Mouse (Mus musculus): ENCODE data around the gene Grk5. TPM values are rescaled to one million over a fixed set of nuclear protein-coding genes. Genes with fewer than 3 reads are reported as not detected.

The Grk5 gene
- polyA plus RNA-seq, 1 experiment from 2014 or later = 1.4 TPM

DNA sequence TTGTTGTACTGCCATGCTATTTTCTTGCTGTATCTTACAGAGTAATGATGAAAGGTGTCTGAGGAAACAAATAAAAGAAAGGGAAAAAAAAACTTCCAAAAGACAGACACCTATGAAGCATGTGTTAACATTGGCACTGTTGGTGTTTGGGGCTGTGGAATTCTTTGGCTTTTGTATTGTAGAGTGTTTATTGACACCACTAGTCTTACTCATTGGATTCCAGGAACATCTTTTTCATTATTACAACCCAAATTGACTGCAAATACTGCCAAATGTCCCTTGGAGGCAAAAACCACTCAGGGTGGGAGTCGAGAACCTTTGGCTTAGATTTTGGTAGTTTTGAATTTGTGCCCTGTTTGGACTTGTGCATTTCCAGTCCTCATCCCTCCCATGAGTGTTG is 51.3 kb downstream of the Grk5 start:
- no peak for ATAC-seq
- no peak overlapping the region for H3K27ac ChIP-seq (ENCODE audit: low read length)
- H3K4me3 ChIP-seq (ENCODE audit: low read length) = no peak overlapping the region
- H3K36me3 ChIP-seq (ENCODE audit: control insufficient read depth, insufficient read depth, low read length) = no peaks in the 10 kb centered on the region
- 89% methylated on average over 1 of the region's 1 CpGs for WGBS
- H3K27me3 ChIP-seq (replicated peaks; ENCODE audit: control insufficient read depth, insufficient read depth, low read length) = no peaks in the 10 kb centered on the region
- no peaks in the 10 kb centered on the region for H3K9me3 ChIP-seq (ENCODE audit: control insufficient read depth, low read length)
- H3K4me1 ChIP-seq (ENCODE audit: control insufficient read depth, insufficient read depth, low read length) = no peaks in the 10 kb centered on the region
- no peak overlapping the region for H3K9ac ChIP-seq (ENCODE audit: low read depth, low read length)
- H3K4me2 ChIP-seq (ENCODE audit: low read depth, low read length) = no peak overlapping the region

DNA sequence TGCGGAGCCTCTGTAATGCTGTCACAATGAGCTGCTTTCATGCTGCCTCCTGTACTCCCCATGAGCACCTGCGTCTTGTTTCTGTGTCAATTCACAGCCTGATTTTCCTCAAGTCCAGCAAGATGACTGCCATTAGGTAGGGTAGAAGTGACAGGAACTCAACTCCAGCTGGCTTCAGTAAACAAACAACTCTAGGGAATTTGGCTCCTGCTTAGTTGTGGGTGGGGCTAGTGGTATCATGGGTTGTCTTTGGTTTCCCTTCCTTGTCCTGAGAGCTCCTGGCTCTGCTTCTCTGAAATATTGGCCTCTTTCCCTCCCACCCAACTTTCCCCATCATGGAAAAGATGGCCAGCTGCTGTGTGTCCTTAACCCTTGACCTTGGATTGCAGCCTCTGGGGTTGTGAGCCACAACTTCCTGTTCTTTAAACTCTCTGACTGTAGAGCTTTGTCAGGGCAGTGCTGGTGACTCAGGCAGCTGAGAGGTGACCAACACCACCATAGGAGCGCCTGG is 56.3 kb downstream of the Grk5 start:
- H3K4me3 ChIP-seq (ENCODE audit: low read length) = no peak overlapping the region
- H3K36me3 ChIP-seq (ENCODE audit: control insufficient read depth, insufficient read depth, low read length) = no peaks in the 10 kb centered on the region
- peak overlapping the region; percentile 59 for H3K27ac ChIP-seq (ENCODE audit: low read length)
- no peaks in the 10 kb centered on the region for H3K9me3 ChIP-seq (ENCODE audit: control insufficient read depth, low read length)
- H3K9ac ChIP-seq (ENCODE audit: low read depth, low read length) = no peak overlapping the region
- WGBS = 41% methylated on average over 3 of the region's 3 CpGs
- H3K4me1 ChIP-seq (ENCODE audit: control insufficient read depth, insufficient read depth, low read length) = no peaks in the 10 kb centered on the region
- peak; percentile 80 for ATAC-seq
- no peaks in the 10 kb centered on the region for H3K27me3 ChIP-seq (replicated peaks; ENCODE audit: control insufficient read depth, insufficient read depth, low read length)
- no peak overlapping the region for H3K4me2 ChIP-seq (ENCODE audit: low read depth, low read length)

DNA sequence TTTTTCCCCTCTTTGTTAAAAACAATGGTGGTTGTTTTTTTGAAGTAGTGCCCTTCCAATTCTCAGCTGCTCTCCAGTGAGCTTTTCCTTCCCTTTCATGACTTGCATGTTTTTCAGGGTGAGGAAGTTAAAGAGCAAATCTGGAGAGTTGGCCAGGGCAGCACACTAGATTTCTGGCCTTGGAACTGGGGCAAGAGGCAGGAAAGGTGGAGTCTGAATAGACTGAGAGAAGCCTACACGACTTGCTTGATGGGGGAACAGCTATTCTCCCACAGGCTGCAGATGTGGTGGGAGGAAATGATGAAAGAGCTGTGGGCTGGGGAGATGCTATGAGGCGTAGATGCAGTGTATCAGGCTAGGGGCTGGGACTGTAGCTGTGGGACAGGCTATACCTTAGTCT is 57.1 kb downstream of the Grk5 start:
- Histone ChIP-seq H3K9me3 (ENCODE audit: control insufficient read depth, low read length) (no peaks in the 10 kb centered on the region), H3K4me1 (ENCODE audit: control insufficient read depth, insufficient read depth, low read length) (no peaks in the 10 kb centered on the region), H3K36me3 (ENCODE audit: control insufficient read depth, insufficient read depth, low read length) (no peaks in the 10 kb centered on the region), H3K27ac (ENCODE audit: low read length) (peak overlapping the region; percentile 59), H3K9ac (ENCODE audit: low read depth, low read length) (no peak overlapping the region), H3K27me3 (replicated peaks; ENCODE audit: control insufficient read depth, insufficient read depth, low read length) (no peaks in the 10 kb centered on the region), H3K4me2 (ENCODE audit: low read depth, low read length) (no peak overlapping the region), H3K4me3 (ENCODE audit: low read length) (no peak overlapping the region)
- 62% methylated on average over 2 of the region's 2 CpGs for WGBS
- 0 out of 2 replicates have a peak, but pooled peaks have one; percentile 44 for ATAC-seq

DNA sequence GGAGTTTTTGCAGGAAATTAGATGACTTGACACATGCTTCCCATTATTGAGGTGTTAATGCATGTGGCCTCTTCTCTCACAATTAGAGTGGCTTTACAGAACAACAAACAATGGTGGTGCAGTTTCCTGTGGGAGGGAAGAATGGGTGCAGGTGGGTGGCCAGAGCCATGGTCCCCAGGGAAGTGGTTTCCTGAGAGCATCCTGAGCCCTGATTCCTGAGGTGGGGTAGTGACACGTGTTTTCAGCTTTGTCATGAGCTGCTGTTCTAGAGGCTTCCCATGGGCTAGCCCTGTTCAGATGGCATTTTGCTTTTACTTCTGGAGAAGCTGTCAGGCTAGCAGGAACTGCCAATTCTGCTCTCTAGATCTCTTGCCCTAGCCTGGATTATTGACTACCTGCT is 59.4 kb downstream of the Grk5 start:
- 40% methylated on average over 1 of the region's 1 CpGs for WGBS
- H3K9me3 ChIP-seq (ENCODE audit: control insufficient read depth, low read length) = no peaks in the 10 kb centered on the region
- no peak for ATAC-seq
- no peak overlapping the region for H3K9ac ChIP-seq (ENCODE audit: low read depth, low read length)
- H3K4me2 ChIP-seq (ENCODE audit: low read depth, low read length) = no peak overlapping the region
- no peaks in the 10 kb centered on the region for H3K4me1 ChIP-seq (ENCODE audit: control insufficient read depth, insufficient read depth, low read length)
- H3K36me3 ChIP-seq (ENCODE audit: control insufficient read depth, insufficient read depth, low read length) = no peaks in the 10 kb centered on the region
- no peaks in the 10 kb centered on the region for H3K27me3 ChIP-seq (replicated peaks; ENCODE audit: control insufficient read depth, insufficient read depth, low read length)
- no peak overlapping the region for H3K4me3 ChIP-seq (ENCODE audit: low read length)
- H3K27ac ChIP-seq (ENCODE audit: low read length) = no peak overlapping the region

DNA sequence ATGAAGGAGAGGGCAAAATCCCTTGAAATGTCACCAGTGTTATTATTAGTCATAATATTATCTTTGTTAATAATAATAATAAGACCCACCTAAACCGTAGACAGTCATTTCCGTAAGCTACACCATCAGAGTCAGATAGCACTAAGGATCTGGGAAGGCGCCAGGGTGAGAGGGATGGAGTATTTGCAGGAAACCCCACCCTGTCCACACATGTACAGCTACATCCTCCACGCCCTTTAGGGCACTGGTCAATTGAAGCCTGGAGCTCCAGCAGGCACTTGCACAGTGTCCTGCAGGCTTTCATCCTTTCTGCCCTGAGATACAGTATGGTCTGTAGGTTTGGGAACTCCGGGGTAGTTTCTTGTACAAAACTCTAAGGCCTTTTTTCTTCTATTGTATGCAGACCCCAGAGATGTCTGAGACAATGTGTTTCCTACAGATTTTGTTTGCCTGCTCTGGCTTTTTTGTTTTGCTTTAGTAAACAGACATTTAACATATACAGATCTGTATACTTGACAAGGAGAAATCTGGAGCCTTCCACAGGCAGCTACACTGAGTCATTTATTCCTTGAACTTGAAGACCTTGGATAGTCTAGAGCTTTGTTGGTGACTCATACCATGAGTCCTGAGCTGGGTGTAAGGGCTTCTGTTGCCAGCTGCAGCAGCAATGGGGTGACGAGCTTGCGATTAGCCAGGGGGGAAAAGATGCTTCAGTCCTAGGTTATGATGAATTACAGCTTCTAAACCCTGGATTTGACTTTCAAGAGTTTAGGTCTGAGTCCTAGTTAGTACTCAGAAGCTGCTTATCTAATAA is 60.7 kb downstream of the Grk5 start:
- 81% methylated on average over 7 of the region's 7 CpGs for WGBS
- H3K9me3 ChIP-seq (ENCODE audit: control insufficient read depth, low read length) = no peaks in the 10 kb centered on the region
- H3K27ac ChIP-seq (ENCODE audit: low read length) = no peak overlapping the region
- no peak overlapping the region for H3K4me2 ChIP-seq (ENCODE audit: low read depth, low read length)
- H3K36me3 ChIP-seq (ENCODE audit: control insufficient read depth, insufficient read depth, low read length) = no peaks in the 10 kb centered on the region
- ATAC-seq = no peak
- H3K4me1 ChIP-seq (ENCODE audit: control insufficient read depth, insufficient read depth, low read length) = no peaks in the 10 kb centered on the region
- H3K9ac ChIP-seq (ENCODE audit: low read depth, low read length) = no peak overlapping the region
- no peaks in the 10 kb centered on the region for H3K27me3 ChIP-seq (replicated peaks; ENCODE audit: control insufficient read depth, insufficient read depth, low read length)
- no peak overlapping the region for H3K4me3 ChIP-seq (ENCODE audit: low read length)

DNA sequence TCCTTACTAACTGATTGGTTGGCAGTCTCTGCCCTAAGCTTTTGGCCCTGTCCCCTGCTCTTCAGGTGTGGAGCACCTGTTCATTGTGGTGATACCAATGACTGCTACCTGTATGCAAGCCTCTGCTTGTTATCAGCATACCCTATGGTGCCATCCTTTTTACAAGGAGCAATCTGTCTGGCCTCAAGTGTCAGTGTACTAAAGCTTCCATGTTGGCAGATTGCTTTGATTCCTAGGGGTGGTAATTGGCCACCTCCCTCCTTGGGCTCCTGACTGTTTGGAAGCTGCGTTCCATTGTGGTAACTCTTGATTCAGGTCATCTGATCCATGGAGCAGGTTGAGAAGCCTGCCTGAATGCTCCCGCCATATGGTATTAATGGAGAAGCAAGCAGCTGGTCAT is 65.6 kb downstream of the Grk5 start:
- Histone ChIP-seq H3K9me3 (ENCODE audit: control insufficient read depth, low read length) (no peaks in the 10 kb centered on the region), H3K27ac (ENCODE audit: low read length) (no peak overlapping the region), H3K36me3 (ENCODE audit: control insufficient read depth, insufficient read depth, low read length) (no peaks in the 10 kb centered on the region), H3K4me3 (ENCODE audit: low read length) (no peak overlapping the region), H3K4me2 (ENCODE audit: low read depth, low read length) (no peak overlapping the region), H3K9ac (ENCODE audit: low read depth, low read length) (no peak overlapping the region), H3K27me3 (replicated peaks; ENCODE audit: control insufficient read depth, insufficient read depth, low read length) (no peaks in the 10 kb centered on the region), H3K4me1 (ENCODE audit: control insufficient read depth, insufficient read depth, low read length) (0 out of 2 replicates have a peak, but pooled peaks cover 5% of the 10 kb centered on the region)
- ATAC-seq = no peak
- WGBS = 90% methylated on average over 2 of the region's 2 CpGs

DNA sequence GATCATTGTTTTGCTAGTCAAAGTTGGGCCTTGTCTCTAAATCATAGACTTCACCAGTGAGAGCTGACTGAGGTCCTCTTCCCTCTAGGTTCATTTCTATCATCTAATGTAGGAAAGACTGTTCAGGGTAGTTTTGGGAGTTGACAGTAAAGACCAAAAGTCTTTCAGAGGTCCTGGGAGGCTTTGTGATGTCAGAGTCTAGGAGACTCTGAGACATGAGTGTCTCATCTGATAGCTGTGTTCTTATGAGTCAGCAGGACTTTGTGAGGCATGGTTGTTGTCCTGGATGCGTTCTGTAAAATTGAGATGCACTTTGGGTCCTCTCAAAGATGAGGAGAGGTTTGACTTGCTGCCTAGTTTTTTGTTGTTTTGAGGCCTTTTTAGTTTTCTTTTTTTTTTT is 66.2 kb downstream of the Grk5 start:
- Histone ChIP-seq H3K4me1 (ENCODE audit: control insufficient read depth, insufficient read depth, low read length) (0 out of 2 replicates have a peak, but pooled peaks cover 5% of the 10 kb centered on the region), H3K4me3 (ENCODE audit: low read length) (no peak overlapping the region), H3K9me3 (ENCODE audit: control insufficient read depth, low read length) (no peaks in the 10 kb centered on the region), H3K9ac (ENCODE audit: low read depth, low read length) (no peak overlapping the region), H3K27me3 (replicated peaks; ENCODE audit: control insufficient read depth, insufficient read depth, low read length) (no peaks in the 10 kb centered on the region), H3K36me3 (ENCODE audit: control insufficient read depth, insufficient read depth, low read length) (no peaks in the 10 kb centered on the region), H3K27ac (ENCODE audit: low read length) (no peak overlapping the region), H3K4me2 (ENCODE audit: low read depth, low read length) (no peak overlapping the region)
- 100% methylated on average over 1 of the region's 1 CpGs for WGBS
- no peak for ATAC-seq

DNA sequence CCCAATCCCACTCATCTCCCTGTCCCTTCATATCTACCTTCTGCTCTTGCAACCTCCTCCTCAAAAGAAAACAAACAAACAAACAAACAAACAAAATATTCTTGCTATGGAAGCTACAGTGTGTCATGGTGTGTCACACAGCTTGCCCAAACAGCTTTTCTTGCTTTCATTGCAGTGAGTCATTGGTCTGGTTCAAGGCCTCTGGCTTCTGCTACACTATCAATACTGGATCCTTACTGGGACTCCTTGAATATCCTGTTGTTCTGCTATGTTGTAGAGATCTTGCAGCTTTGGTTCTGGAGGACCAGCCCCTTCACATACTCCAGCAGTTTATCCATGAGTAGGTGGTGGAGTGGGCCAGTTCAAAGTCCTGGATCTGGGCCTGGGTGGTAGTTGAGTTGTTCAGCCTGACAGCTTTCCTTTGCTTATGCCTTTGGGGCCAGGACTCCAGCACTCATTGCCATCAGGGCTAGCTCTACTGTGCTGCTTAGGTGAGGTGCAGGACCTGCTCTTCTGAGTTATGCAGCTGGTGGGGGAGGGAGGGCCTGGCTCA is 66.7 kb downstream of the Grk5 start:
- H3K27me3 ChIP-seq (replicated peaks; ENCODE audit: control insufficient read depth, insufficient read depth, low read length) = no peaks in the 10 kb centered on the region
- H3K4me2 ChIP-seq (ENCODE audit: low read depth, low read length) = no peak overlapping the region
- no peak overlapping the region for H3K9ac ChIP-seq (ENCODE audit: low read depth, low read length)
- H3K27ac ChIP-seq (ENCODE audit: low read length) = no peak overlapping the region
- H3K9me3 ChIP-seq (ENCODE audit: control insufficient read depth, low read length) = no peaks in the 10 kb centered on the region
- no peaks in the 10 kb centered on the region for H3K36me3 ChIP-seq (ENCODE audit: control insufficient read depth, insufficient read depth, low read length)
- 0 out of 2 replicates have a peak, but pooled peaks cover 5% of the 10 kb centered on the region for H3K4me1 ChIP-seq (ENCODE audit: control insufficient read depth, insufficient read depth, low read length)
- no peak overlapping the region for H3K4me3 ChIP-seq (ENCODE audit: low read length)
- ATAC-seq = no peak

DNA sequence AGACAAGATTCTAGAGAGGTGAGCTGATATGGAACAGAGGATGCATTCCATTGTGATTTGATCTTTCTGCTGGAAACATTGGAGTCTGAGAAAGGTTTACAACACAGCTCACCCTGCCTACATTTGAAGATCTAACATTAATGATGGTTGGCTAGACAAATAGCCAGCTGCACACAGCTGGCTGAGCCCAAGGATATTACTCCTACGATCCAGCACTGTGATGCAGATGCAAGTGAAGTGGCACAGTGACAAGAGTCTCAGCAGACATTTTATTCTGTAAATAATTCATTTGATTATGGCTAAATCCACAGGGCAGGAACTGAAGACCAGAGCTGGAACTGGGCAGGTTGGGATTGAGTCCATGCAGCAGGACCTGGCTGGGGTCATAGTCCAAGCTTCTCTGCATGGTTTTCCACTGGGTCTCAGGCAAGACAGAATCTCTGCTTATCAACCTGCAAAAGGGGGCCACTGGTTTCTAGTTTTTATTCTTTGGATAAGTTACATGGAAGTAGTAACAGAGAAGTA is 70.2 kb downstream of the Grk5 start:
- no peaks in the 10 kb centered on the region for H3K36me3 ChIP-seq (ENCODE audit: control insufficient read depth, insufficient read depth, low read length)
- H3K4me2 ChIP-seq (ENCODE audit: low read depth, low read length) = no peak overlapping the region
- 71% methylated on average over 1 of the region's 1 CpGs for WGBS
- H3K9ac ChIP-seq (ENCODE audit: low read depth, low read length) = no peak overlapping the region
- 0 out of 2 replicates have a peak, but pooled peaks cover 5% of the 10 kb centered on the region for H3K4me1 ChIP-seq (ENCODE audit: control insufficient read depth, insufficient read depth, low read length)
- no peak overlapping the region; the same call in 1 of the 2 replicates for H3K27ac ChIP-seq (ENCODE audit: low read length)
- no peaks in the 10 kb centered on the region for H3K9me3 ChIP-seq (ENCODE audit: control insufficient read depth, low read length)
- no peaks in the 10 kb centered on the region for H3K27me3 ChIP-seq (replicated peaks; ENCODE audit: control insufficient read depth, insufficient read depth, low read length)
- no peak overlapping the region for H3K4me3 ChIP-seq (ENCODE audit: low read length)
- ATAC-seq = no peak
